Mouse (Mus musculus): Measurements from ENCODE around the gene Ptbp1.

DNA sequence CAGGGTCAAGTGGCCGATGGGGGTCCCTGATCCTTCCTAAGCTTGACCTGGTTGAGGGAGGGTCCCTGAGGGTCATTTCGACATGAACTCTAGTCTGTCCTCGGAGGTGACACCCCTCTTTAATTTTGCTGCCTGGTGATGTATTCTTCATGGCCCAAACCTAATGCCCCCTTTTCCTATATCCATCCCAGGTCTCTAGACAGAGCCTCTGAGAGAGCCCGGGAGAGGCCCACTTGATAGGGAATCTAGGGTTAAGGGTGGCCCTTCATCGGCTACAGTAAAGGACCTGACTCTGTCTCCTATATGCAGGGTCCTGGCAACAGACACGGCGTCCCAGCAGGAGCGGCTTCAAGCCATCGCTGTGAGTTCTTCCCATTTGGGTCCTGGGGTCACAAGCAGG is 47.9 kb upstream of the Ptbp1 start:
- TF ChIP-seq POLR2A (IDR thresholded peaks at IDR 0.05; ENCODE audit: low read depth, low read length) (no peak), CTCF (IDR thresholded peaks at IDR 0.05; ENCODE audit: extremely low read depth, insufficient read depth, insufficient read length, insufficient replicate concordance) (no peak)

Measured in spleen, adult 2 months (tissue).